Mouse (Mus musculus): ENCODE results near the gene Rptor. TPM values are rescaled to one million over a fixed set of nuclear protein-coding genes. Genes with fewer than 3 reads are reported as not detected.

Rptor gene
- polyA plus RNA-seq, 1 experiment from 2014 or later = 18.6 TPM

- Histone ChIP-seq H3K79me2 (ENCODE audit: inconsistent target) (peaks cover 89% of the 10 kb centered on the region), H3K27ac (peak overlapping the region; percentile 62), H3K4me3 (ENCODE audit: inconsistent target) (no peak overlapping the region), H3K36me3 (ENCODE audit: inconsistent target) (no peaks in the 10 kb centered on the region)
- WGBS (ENCODE audit: missing documents) = 92% methylated on average over 5 of the region's 5 CpGs
Measured at GRCm38 (mm10) chr11:119678427-119678826, 75.7 kb downstream of the Rptor start.

- H3K36me3 ChIP-seq (ENCODE audit: inconsistent target) = no peaks in the 10 kb centered on the region
- H3K27ac ChIP-seq = no peak overlapping the region
- H3K4me3 ChIP-seq (ENCODE audit: inconsistent target) = no peak overlapping the region
- 100% methylated on average over 2 of the region's 2 CpGs for WGBS (ENCODE audit: missing documents)
- peaks cover 89% of the 10 kb centered on the region for H3K79me2 ChIP-seq (ENCODE audit: inconsistent target)
Measured at GRCm38 (mm10) chr11:119680735-119681134, 78.0 kb downstream of the Rptor start.

GRCm38 (mm10) chr11:119682285-119682684, 79.6 kb downstream of the Rptor start:
- 73% methylated on average over 2 of the region's 2 CpGs for WGBS (ENCODE audit: missing documents)
- H3K79me2 ChIP-seq (ENCODE audit: inconsistent target) = peaks cover 96% of the 10 kb centered on the region
- no peak overlapping the region for H3K4me3 ChIP-seq (ENCODE audit: inconsistent target)
- H3K27ac ChIP-seq = no peak overlapping the region
- H3K36me3 ChIP-seq (ENCODE audit: inconsistent target) = no peaks in the 10 kb centered on the region

- Histone ChIP-seq H3K4me3 (ENCODE audit: inconsistent target) (no peak overlapping the region), H3K79me2 (ENCODE audit: inconsistent target) (peaks cover 93% of the 10 kb centered on the region; the same call in 1 of the 2 replicates), H3K36me3 (ENCODE audit: inconsistent target) (no peaks in the 10 kb centered on the region), H3K27ac (no peak overlapping the region)
- WGBS (ENCODE audit: missing documents) = 95% methylated on average over 2 of the region's 2 CpGs
Measured at GRCm38 (mm10) chr11:119683796-119684195, 81.1 kb downstream of the Rptor start.

- 65% methylated on average over 5 of the region's 5 CpGs for WGBS (ENCODE audit: missing documents)
- H3K79me2 ChIP-seq (ENCODE audit: inconsistent target) = peaks cover 93% of the 10 kb centered on the region; the same call in 1 of the 2 replicates
- no peak overlapping the region for H3K4me3 ChIP-seq (ENCODE audit: inconsistent target)
- no peak overlapping the region for H3K27ac ChIP-seq
- H3K36me3 ChIP-seq (ENCODE audit: inconsistent target) = no peaks in the 10 kb centered on the region
Measured at GRCm38 (mm10) chr11:119685477-119685876, 82.8 kb downstream of the Rptor start.

DNA sequence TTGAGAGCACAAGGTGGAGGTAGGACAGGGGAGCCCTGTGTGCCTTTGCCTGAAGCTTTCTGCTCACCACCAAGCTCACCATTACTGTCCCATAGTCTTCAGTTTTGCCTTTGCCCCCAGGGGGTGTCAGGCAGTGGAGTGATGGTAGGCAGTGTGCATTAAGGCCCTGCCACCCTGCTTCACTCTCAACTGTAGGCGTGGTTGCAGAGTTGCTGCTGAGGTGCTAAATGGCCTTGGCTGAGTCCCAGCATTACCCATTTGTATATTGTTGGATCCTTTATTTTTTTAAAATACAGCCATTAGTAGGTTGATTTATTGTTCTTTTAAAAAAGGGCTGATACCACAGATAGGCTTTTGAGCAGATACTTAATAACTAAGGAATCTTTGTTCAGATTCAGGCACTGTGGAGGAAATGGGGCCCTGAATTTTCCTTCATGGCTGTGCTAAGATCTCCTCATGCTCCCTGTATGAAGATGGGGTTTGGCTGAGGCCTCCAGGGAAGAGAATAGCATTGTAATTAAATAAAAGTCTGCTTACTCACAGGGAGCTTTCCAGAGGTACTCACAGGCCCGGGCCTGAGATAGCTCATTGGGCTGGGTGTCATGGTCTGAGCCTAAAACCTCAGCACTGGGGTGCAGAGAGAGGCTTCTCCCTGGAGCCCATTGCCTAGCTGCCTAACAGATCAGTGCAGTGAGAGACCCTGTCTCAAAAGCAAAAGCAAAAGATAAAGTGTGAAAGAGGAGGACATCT, 83.4 kb downstream of the Rptor start:
- peaks cover 93% of the 10 kb centered on the region for H3K79me2 ChIP-seq (ENCODE audit: inconsistent target)
- 92% methylated on average over 2 of the region's 2 CpGs for WGBS (ENCODE audit: missing documents)
- no peak overlapping the region for H3K4me3 ChIP-seq (ENCODE audit: inconsistent target)
- H3K36me3 ChIP-seq (ENCODE audit: inconsistent target) = no peaks in the 10 kb centered on the region
- no peak overlapping the region for H3K27ac ChIP-seq

GRCm38 (mm10) chr11:119687316-119687715, 84.6 kb downstream of the Rptor start:
- WGBS (ENCODE audit: missing documents) = 93% methylated on average over 3 of the region's 3 CpGs

GRCm38 (mm10) chr11:119687966-119688365, 85.3 kb downstream of the Rptor start:
- Histone ChIP-seq H3K27ac (no peak overlapping the region), H3K36me3 (ENCODE audit: inconsistent target) (no peaks in the 10 kb centered on the region), H3K79me2 (ENCODE audit: inconsistent target) (peaks cover 86% of the 10 kb centered on the region), H3K4me3 (ENCODE audit: inconsistent target) (no peak overlapping the region)

More at GRCm38 (mm10) chr11:119687316-119687715, 84.6 kb downstream of the Rptor start:
- no peak overlapping the region for H3K4me3 ChIP-seq (ENCODE audit: inconsistent target)
- peaks cover 92% of the 10 kb centered on the region for H3K79me2 ChIP-seq (ENCODE audit: inconsistent target)
- no peaks in the 10 kb centered on the region for H3K36me3 ChIP-seq (ENCODE audit: inconsistent target)
- H3K27ac ChIP-seq = no peak overlapping the region

- Histone ChIP-seq H3K4me3 (ENCODE audit: inconsistent target) (no peak overlapping the region), H3K36me3 (ENCODE audit: inconsistent target) (no peaks in the 10 kb centered on the region), H3K27ac (no peak overlapping the region), H3K79me2 (ENCODE audit: inconsistent target) (peaks cover 83% of the 10 kb centered on the region)
- 100% methylated on average over 3 of the region's 3 CpGs for WGBS (ENCODE audit: missing documents)
Measured at GRCm38 (mm10) chr11:119689936-119690335, 87.2 kb downstream of the Rptor start.

- H3K79me2 ChIP-seq (ENCODE audit: inconsistent target) = peaks cover 84% of the 10 kb centered on the region
- WGBS (ENCODE audit: missing documents) = 82% methylated on average over 6 of the region's 6 CpGs
- no peak overlapping the region for H3K4me3 ChIP-seq (ENCODE audit: inconsistent target)
- H3K27ac ChIP-seq = peak overlapping the region; percentile 28
- H3K36me3 ChIP-seq (ENCODE audit: inconsistent target) = no peaks in the 10 kb centered on the region
Measured at GRCm38 (mm10) chr11:119692196-119692910, 89.6 kb downstream of the Rptor start.

DNA sequence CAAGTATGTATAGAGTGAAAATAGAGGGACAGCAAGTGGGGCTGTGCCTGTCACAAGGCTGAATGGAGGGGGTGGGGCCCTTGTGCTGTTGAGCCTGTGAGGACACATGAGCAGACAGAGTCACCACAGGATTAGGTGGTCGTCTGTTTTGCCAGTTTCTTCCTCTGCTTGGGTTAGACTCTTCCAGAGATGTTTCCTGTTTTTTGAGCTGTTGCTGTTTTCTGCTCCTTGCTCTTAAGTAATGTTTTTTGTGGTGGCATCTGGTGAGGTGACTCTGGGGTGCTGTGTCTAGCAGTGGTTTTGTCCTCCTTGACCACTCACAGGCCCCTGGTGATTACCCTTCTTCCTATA, 90.2 kb downstream of the Rptor start:
- WGBS (ENCODE audit: missing documents) = 0% methylated on average over 1 of the region's 1 CpGs
- Histone ChIP-seq H3K27ac (peak overlapping the region; percentile 28), H3K4me3 (ENCODE audit: inconsistent target) (no peak overlapping the region), H3K79me2 (ENCODE audit: inconsistent target) (peaks cover 82% of the 10 kb centered on the region), H3K36me3 (ENCODE audit: inconsistent target) (no peaks in the 10 kb centered on the region)

DNA sequence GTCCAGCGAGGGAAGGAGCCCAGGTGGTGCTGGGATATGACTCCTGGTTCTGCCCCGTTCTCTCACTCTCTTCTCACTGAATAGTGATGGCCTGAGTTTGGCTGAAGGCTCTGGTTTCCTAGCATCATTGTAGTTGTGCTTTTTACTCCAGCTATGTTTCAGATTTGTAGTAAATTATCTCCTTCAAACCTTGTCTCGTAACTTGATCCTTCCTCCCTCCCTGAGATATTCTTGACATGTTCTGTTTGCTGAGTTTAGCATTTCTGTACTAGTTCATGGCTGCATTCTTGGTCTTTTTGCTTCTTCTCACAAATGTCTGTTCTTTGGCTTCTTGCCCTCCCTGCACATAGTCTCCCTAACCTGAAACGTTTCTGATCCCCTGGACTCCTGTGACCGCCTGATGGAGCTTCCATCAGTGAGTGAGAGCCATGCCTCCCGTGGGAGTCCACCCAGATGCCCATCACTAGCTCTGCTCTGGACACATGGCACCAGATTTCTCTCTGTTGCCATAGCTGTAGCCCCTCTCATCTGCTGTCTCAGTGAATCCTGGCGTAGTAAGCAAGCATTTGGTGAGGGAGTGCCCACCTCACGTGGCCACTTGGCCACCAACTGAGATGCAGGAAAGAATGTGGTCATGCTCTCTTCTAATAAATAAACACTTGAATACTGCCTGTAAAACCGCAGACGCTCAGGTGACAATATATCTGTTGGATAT, 91.6 kb downstream of the Rptor start:
- H3K79me2 ChIP-seq (ENCODE audit: inconsistent target) = peaks cover 83% of the 10 kb centered on the region

GRCm38 (mm10) chr11:119696401-119696800, 93.7 kb downstream of the Rptor start:
- Histone ChIP-seq H3K27ac (no peak overlapping the region), H3K36me3 (ENCODE audit: inconsistent target) (no peaks in the 10 kb centered on the region), H3K79me2 (ENCODE audit: inconsistent target) (peaks cover 62% of the 10 kb centered on the region), H3K4me3 (ENCODE audit: inconsistent target) (no peak overlapping the region)
- 93% methylated on average over 2 of the region's 2 CpGs for WGBS (ENCODE audit: missing documents)

More for the DNA sequence above, 91.6 kb downstream of the Rptor start:
- Histone ChIP-seq H3K4me3 (ENCODE audit: inconsistent target) (no peak overlapping the region), H3K36me3 (ENCODE audit: inconsistent target) (no peaks in the 10 kb centered on the region), H3K27ac (no peak overlapping the region)
- WGBS (ENCODE audit: missing documents) = 93% methylated on average over 10 of the region's 10 CpGs

DNA sequence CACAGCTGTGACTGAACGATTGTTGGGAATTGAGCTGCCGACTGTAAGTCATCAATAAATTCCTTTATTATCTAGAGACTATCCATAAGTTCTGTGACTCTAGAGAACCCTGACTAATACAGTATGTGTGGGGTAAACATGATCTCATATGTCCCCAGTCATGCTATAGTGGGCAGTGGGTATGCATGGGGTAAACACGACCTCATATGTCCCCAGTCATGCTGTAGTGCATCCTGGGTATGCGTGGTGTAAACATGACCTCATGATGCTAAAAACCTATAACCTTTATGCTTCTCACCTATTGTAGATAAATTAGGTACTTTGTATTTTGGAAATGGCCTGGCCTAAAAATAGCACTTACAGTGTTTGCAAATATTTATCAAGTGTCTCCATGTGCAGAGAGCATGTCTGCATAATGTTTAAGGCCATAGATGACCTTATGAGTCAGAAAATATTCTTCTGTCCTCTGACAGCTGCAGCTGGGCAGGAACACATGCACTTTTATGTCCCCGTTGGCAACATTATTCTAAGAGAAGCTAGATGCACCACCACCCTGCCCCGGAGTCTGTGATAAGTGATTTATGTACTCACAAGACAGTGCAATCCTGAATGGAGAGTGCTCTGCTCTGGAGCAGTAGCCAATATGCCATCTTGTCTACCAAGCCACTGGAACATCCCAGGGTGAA, 102.8 kb downstream of the Rptor start:
- H3K36me3 ChIP-seq (ENCODE audit: inconsistent target) = no peaks in the 10 kb centered on the region
- WGBS (ENCODE audit: missing documents) = 89% methylated on average over 4 of the region's 6 CpGs
- H3K27ac ChIP-seq = no peak overlapping the region

More for the DNA sequence above, 102.8 kb downstream of the Rptor start:
- Histone ChIP-seq H3K4me3 (ENCODE audit: inconsistent target) (no peak overlapping the region), H3K79me2 (ENCODE audit: inconsistent target) (peaks cover 37% of the 10 kb centered on the region)

Data from macrophage (primary cell).